Mouse (Mus musculus): ENCODE measurements around the gene Baz2b.

Baz2b gene

DNA sequence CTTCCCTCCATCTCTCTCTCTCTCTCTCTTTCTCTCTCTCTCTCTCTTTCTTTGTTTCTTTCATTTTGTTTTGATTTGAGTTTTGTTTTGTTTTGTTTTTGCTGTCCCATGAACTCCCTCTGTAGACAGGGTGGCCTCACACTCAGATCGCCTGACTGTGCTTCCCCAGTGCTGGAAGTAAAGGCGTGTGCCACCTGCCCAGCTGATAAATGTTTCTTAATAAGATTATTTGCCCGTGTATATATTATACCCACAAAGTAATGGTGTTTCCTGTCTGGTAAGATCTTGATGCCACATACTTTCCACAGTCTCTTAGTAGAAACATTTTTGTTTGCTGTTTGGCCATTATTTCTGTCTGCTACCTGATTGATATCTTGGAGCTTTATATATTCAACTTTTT, 198.1 kb downstream of the Baz2b start:
- no peak for DNase-seq (ENCODE audit: low spot score in 2 of 2)

DNA sequence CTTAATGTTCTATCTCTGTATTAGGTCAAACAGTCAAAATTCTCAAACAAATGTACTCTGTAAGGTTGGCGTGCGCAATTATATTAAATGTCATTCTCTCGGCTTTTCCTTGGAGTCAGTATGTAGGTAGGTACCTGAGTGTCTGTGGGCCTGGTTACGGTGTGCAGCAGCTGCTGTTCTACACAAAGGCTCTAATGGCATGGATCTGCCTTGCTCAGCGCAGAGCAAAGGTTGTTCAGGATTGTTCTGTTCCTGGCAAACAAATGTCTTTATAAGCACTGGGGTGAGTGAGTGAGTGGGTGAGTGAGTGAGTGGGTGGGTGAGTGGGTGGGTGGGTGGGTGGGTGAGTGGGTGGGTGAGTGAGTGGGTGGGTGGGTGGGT, 206.0 kb downstream of the Baz2b start:
- DNase-seq (ENCODE audit: low spot score in 2 of 2), result no peak

- no peak for DNase-seq (ENCODE audit: low spot score in 2 of 2)
Measured at GRCm38 (mm10) chr2:60003038-60003664, 206.5 kb downstream of the Baz2b start.

DNA sequence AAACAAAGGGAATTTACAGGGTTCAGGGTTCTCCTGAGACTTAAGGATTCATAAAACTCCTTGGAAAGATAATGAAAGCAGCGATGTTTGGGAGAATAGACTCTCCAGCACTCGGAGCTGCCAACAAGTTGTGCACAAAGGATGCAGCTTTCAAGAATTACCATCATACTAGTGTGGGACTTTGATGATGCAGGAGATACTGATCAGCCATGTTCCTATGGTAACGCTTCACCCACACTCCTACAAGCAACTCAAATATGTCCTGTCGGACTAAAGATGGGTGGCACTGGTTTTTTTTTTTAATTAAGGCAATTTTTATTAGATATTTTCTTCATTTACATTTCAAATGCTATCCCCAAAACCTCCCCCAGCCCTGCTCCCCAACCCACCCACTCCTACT, 209.4 kb downstream of the Baz2b start:
- no peak for DNase-seq (ENCODE audit: low spot score in 2 of 2)

DNA sequence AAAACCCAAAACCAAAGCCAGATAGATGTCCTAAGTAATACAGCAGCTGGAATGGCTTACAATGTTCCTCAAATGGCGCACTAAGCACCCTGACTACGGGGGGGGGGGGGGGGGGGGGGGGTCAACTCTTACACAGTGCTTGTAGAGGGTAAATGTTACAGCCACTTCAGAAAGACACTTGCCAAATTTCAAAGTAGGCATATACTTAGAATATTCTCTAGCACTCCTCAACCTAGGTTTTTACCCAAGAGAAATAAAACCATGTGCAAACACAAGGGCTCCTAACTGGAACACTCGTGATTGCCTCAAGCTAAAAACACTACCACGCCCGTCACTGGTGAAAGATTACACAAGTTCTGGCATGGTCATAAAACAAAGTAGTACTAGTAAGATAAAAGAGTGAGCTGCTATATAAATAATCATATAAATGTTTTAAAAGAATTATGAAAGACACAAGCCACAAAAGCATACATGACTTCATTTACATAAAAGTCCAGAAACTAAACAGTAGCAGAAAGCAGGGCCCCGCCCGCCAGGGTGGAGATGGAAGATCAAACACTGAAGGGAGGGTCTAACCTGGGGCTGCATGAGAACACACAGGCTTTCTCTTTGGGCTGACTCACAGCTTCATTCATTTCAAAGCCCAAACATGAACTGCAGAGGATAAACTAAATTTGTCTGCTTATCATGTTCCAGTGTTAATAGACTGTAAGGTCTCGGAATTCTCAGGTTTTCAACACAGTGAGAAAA, 212.0 kb downstream of the Baz2b start:
- DNase-seq (ENCODE audit: low spot score in 2 of 2), result no peak

DNA sequence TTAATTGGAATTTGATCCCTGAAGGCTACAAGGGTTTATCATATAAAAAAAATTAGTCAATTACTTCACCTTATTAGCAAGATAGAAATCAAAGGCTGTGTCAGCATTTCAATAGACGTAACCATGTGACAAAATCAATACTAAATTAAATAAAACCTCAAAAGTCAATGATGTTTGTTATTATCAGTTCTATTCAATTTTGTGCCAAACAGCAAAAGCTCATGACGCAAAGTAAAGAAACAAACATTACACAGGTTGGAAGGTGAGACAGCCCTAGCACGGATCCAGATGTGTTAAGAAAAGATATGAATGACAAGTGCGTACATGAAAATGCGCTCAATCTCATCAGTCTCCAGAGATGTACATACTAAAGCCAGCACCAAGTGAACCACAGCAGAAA, 212.7 kb downstream of the Baz2b start:
- no peak for DNase-seq (ENCODE audit: low spot score in 2 of 2)

- no peak for DNase-seq (ENCODE audit: low spot score in 2 of 2)
Measured at GRCm38 (mm10) chr2:59993190-59993535, 216.5 kb downstream of the Baz2b start.

DNA sequence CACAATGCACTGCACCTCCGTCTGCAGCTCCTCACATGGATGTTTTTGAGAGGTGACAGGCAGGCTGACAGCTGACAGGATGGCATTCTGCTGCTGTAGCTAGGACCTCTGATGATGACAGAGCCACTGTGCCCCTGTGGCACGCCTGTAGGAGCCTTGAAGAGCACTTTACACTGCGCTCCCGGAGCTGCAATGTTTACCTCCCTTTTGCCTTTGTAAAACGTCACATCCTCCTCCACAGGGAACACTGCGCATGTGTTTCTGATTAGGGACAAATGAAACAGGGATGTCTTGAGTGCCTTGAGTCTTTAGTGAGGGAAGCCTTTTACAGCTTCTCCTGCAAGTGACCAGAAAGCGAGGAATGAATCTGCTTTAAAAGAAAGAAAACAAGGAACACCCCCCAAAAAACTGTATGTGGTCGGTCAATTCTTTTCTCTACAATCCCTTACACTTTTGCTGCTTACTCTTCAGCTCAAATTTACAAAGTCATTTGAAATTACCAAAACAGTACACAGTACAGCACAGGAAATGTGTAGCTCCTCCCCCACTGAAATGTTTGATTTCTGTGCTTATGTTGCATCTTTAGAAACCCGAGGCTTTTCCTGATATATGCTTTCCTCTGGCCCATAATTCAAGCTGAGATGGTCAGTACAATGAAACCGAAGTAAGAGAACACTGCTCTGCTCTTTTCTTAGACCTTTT, 217.0 kb downstream of the Baz2b start:
- DNase-seq (ENCODE audit: low spot score in 2 of 2), result no peak

DNA sequence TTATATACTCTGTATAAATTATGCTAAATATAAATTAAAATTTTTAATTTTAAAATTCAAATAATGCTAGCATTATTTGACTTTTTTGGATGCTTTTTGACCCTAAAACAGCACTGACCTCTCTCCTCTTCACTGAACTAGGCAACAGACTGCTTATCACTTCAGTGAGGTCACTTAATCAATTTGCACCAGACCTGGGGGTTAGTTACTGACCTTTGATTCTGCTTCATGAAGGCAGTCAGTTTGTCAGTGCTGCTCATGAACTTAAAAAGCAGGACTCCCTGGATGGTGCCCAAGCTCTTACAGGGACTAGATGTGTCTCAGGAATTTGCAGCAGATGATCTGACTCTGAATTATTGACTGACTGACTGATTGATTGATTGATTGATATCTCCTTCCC, 217.9 kb downstream of the Baz2b start:
- DNase-seq (ENCODE audit: low spot score in 2 of 2), result no peak

DNA sequence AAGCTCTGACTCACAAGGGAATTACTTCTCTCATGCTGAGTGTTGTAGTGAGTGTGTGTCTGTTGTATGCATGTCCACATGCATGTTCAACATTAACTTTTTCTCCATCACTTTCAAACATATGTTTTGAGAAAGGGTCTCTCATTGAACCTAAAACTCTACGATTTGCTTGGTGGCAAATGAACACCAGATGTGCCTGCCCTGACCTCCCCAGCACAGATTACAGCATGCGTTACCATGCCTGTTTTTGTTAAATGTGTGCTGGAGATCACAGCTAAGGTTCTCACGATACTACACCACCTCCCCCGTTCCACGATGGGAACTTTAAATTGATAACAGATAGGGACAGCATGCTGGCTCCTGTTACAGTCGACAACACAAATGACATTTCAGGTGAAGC, 222.1 kb downstream of the Baz2b start:
- DNase-seq (ENCODE audit: low spot score in 2 of 2), result no peak

GRCm38 (mm10) chr2:59979488-59980220, 230.0 kb downstream of the Baz2b start:
- DNase-seq (ENCODE audit: low spot score in 2 of 2), result no peak

- no peak for DNase-seq (ENCODE audit: low spot score in 2 of 2)
Measured at GRCm38 (mm10) chr2:59976680-59977079, 233.0 kb downstream of the Baz2b start.

DNA sequence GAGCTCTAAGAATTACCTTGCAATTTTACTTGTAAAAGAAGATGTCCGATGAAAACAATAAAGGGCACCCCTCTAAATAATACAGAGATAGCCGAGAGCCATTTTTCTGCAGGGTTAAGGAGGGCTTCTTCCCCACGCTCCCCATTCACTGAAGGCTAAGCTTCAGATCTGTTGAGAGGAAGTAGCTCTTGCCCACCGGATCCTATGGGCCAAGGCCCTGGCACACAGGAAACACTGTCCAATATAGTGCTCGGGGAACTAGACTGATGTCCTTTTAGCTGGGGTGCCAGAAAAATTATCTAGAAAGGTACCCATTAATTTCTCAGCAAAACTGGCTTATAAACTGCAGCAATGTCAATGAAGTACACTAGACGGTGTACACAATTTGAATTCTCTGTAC, 233.9 kb downstream of the Baz2b start:
- no peak for DNase-seq (ENCODE audit: low spot score in 2 of 2)

GRCm38 (mm10) chr2:59973962-59974361, 235.7 kb downstream of the Baz2b start:
- DNase-seq (ENCODE audit: low spot score in 2 of 2), result no peak

DNA sequence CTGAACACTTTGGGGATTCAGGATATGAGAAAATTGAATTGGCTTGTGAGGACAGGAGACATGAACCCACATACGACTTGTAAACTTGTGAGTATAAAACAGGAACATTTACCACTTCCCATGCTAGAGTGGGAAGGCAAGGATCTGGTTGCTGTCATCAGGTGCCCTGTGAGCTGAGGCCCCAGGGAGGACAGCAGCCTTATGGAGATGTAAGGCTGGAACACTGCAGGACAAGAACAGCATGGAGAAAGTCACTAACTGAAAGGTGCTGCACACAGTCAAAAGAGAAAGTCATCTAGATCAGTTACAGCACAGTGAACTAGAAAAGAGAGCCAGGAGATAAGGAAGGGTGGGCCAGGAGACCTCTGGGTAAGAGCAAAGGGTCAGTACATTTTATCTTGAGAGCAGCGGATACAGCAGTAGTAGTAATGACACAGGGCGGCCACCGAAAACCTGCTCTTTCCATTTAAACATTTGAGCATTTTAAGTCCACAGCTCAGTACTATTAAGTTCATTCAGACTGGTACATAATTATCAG, 236.5 kb downstream of the Baz2b start:
- DNase-seq (ENCODE audit: low spot score in 2 of 2), result no peak

DNA sequence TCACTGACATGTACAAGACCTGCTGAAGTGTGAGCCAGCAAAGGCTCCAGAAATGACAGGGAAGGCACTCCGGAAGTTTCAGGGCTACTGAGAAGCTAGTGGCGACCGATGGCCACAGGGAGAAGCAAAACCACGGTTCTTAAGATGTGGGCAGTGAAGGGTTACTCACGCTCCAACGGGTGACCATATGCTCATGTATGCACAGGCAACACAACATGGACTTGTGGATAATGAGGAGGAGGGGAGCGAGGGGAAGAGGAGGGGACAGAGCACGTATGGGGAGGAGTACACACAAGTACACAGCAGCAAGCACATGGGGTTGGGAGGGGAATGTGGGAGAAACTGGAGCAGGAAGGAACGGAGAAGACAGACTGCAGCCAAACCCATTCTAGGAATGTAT, 239.1 kb downstream of the Baz2b start:
- no peak for DNase-seq (ENCODE audit: low spot score in 2 of 2)

GRCm38 (mm10) chr2:59969099-59969498, 240.5 kb downstream of the Baz2b start:
- no peak for DNase-seq (ENCODE audit: low spot score in 2 of 2)

GRCm38 (mm10) chr2:59968593-59968992, 241.0 kb downstream of the Baz2b start:
- DNase-seq (ENCODE audit: low spot score in 2 of 2), result no peak

DNA sequence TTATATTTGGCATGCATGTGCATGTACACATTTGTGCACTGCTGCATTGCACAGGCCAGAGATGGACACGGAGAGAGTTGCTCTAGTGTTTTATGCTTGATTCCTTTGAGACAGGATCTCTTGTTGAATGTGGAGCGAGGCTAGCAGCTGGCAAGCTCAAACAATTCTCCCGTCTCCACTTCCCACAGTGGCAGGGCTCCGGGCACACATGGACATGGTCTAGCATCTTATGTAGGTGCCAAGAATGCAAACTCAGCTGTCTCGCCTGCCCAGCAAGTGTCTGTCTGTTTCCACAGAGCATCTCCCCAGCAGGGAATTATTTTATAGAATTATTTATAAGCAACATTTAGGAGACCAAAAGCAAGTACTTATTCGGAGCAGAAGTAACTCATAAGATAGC, 243.2 kb downstream of the Baz2b start:
- no peak for DNase-seq (ENCODE audit: low spot score in 2 of 2)

DNA sequence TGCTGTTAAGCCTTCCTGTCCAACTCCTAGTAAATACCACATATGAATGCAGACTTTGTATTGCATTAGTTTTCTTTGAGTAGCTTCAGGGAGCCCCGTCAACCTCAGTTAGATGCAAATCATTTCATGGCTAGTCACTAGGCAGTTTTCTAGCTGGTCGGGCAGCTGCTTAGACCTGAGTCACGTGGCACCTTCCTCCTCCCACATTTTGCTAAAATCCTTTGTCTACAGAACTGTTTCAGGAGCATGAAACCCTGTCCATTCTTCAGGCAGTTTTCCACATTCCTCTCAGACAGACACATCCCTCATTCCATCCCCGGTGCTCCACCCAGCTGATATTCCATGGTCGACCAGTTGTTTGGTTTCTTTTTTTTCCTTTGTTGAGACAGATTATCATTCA, 246.6 kb downstream of the Baz2b start:
- DNase-seq (ENCODE audit: low spot score in 2 of 2), result no peak

- no peak for DNase-seq (ENCODE audit: low spot score in 2 of 2)
Measured at GRCm38 (mm10) chr2:59962579-59962978, 247.1 kb downstream of the Baz2b start.

GRCm38 (mm10) chr2:59960495-59960772, 249.2 kb downstream of the Baz2b start:
- no peak for DNase-seq (ENCODE audit: low spot score in 2 of 2)

All from frontal cortex, postnatal 25 days (tissue).